Mouse (Mus musculus): Measurements from ENCODE around the gene Pkhd1.

- TF ChIP-seq GATA1 (IDR thresholded peaks at IDR 0.05; ENCODE audit: borderline replicate concordance, low read length) = no peak
- TF ChIP-seq FLI1 (IDR thresholded peaks at IDR 0.05; ENCODE audit: low read length) = no peak
Measured at GRCm38 (mm10) chr1:20554398-20554797, 63.5 kb downstream of the Pkhd1 start.

Measured in megakaryocyte, embryonic 14.5 days (primary cell).